Comparison of ENCODE assay signal across 8 mouse cellular contexts in the genomic region with DNA sequence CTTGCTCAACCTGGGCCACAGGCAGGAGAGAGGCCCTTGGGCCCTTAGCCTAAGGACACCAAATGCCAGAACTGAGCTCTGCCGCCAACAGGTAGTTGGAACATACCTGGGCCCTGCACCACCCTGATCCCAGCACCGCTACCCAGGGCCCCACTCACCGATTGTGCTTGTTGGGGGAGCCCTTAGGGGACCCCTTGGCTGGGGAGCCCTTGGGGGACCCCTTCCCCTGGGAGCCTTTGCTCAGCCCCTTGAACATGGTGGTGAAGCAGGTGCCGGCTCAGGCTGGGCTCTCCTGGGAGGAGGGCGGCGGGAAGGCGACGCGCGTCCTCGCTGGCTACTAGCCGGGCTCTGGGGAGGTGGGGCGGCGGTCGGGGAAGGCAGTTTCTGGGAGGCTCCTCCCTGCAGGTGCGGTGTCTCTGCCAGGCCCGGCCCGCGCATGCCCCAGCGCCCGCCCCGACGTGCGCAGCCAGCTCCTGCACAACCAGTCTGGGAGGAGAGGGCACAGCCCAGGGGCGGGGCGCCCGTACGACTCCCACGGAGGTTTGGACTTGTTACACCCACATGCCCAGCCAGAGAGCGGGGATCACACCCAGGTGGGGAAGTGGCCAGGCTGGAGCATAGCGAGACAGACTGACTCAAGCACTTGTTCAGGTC. TPM values are rescaled to one million over a fixed set of nuclear protein-coding genes. Genes with fewer than 3 reads are reported as not detected.
DNase-seq lines count a peak whose midpoint lies in the region; ATAC-seq and TF ChIP-seq lines count a peak whose summit lies in the region.

A gene (minus strand): TSS at position 336 of the 654 bp plus-strand sequence.

- H3K27me3 ChIP-seq in forebrain, embryonic 12.5 days: peaks cover 53% of the 10 kb centered on the region
- H3K27me3 ChIP-seq in stomach, postnatal 0 days (ENCODE audit: control insufficient read depth, insufficient read depth, low read length): no peaks in the 10 kb centered on the region

- peak within 1 kb of the TSS; percentile 17; the same call in 1 of the 2 replicates for H3K4me2 ChIP-seq in forebrain, embryonic 12.5 days
- H3K4me2 ChIP-seq in stomach, postnatal 0 days (replicated peaks; ENCODE audit: low read depth): peak within 1 kb of the TSS; percentile 57

- 13% methylated on average over 31 of the region's 31 CpGs for WGBS in forebrain, embryonic 12.5 days
- 8% methylated on average over 31 of the region's 31 CpGs for WGBS in stomach, postnatal 0 days

- no peaks in the 10 kb centered on the region for H3K9me3 ChIP-seq in forebrain, embryonic 12.5 days
- no peaks in the 10 kb centered on the region for H3K9me3 ChIP-seq in stomach, postnatal 0 days (ENCODE audit: control insufficient read depth, low read length)

- H3K4me1 ChIP-seq in forebrain, embryonic 12.5 days: peaks cover 10% of the 10 kb centered on the region
- H3K4me1 ChIP-seq in stomach, postnatal 0 days (replicated peaks; ENCODE audit: control insufficient read depth, insufficient read depth): no peaks in the 10 kb centered on the region

- H3K36me3 ChIP-seq in forebrain, embryonic 12.5 days (replicated peaks): no peaks in the 10 kb centered on the region
- H3K36me3 ChIP-seq in stomach, postnatal 0 days (ENCODE audit: control insufficient read depth, insufficient read depth, low read length): no peaks in the 10 kb centered on the region

- peak; percentile 96 for DNase-seq in heart, adult 11 months
- DNase-seq in heart, adult 9 months (ENCODE audit: low spot score in 2 of 2): no peak
- DNase-seq in kidney, adult 18-20 months: peak; percentile 93
- DNase-seq in lung, adult 18-20 months: peak; percentile 94 to 96
- DNase-seq in stomach, postnatal 0 days (ENCODE audit: low spot score): peak; percentile 98
- DNase-seq in embryo, embryonic 10.5 days (ENCODE audit: low spot score): no peak
- no peak for DNase-seq in frontal cortex, postnatal 36 days (ENCODE audit: low spot score in 2 of 2)

- TF ChIP-seq CTCF in stomach, postnatal 0 days (IDR thresholded peaks at IDR 0.05; ENCODE audit: low read depth): no peak

- H3K4me3 ChIP-seq in forebrain, embryonic 12.5 days (replicated peaks): peak within 1 kb of the TSS; percentile 7; the same call in 1 of the 2 replicates
- peak within 1 kb of the TSS; percentile 42 for H3K4me3 ChIP-seq in stomach, postnatal 0 days (ENCODE audit: low read depth, low read length)

- peak; percentile 82 for TF ChIP-seq EP300 in stomach, postnatal 0 days (optimal IDR thresholded peaks at IDR 0.05)

- no peak within 1 kb of the TSS for H3K27ac ChIP-seq in forebrain, embryonic 12.5 days
- H3K27ac ChIP-seq in stomach, postnatal 0 days (replicated peaks): peak within 1 kb of the TSS; percentile 83

- ATAC-seq in forebrain, embryonic 12.5 days (ENCODE audit: low FRiP score): no peak
- ATAC-seq in stomach, postnatal 0 days (ENCODE audit: low FRiP score, low TSS enrichment): peak; percentile 96

- no peak within 1 kb of the TSS for H3K9ac ChIP-seq in forebrain, embryonic 12.5 days
- H3K9ac ChIP-seq in stomach, postnatal 0 days (ENCODE audit: low read length): peak within 1 kb of the TSS; percentile 64

RNA-seq across cellular contexts. Expression of the gene that starts here (rescaled TPM):
- polyA plus RNA-seq in forebrain, embryonic 12.5 days (2016; fragmentation: Nextera tagmentation; extraction: Ambion mirVana): 0.61 and 0.65 TPM in 2 replicates
- 26.5 and 30.1 TPM in 2 replicates for polyA plus RNA-seq in stomach, postnatal 0 days (2015; fragmentation: Nextera tagmentation; extraction: Ambion mirVana)

Comparison
In these comparisons a context has a peak if more than half of its experiments do, and no peak if none do; other contexts are left out.
1. RNA of the gene that starts here (polyA plus RNA-seq): 26.5 to 30.1 TPM in stomach, postnatal 0 days; 0.61 to 0.65 TPM in forebrain, embryonic 12.5 days; every median in the first group is over 10 times any median in the second.
2. DNase-seq: peak in heart, adult 11 months (single experiment), kidney, adult 18-20 months (single experiment), lung, adult 18-20 months (2 of 2) and stomach, postnatal 0 days (single experiment); none in heart, adult 9 months (0 of 2), embryo, embryonic 10.5 days (single experiment) and frontal cortex, postnatal 36 days (0 of 2).